Mouse (Mus musculus) kidney, embryonic 16.5 days (tissue): ENCODE measurements around the gene Hrc. TPM values are rescaled to one million over a fixed set of nuclear protein-coding genes. Genes with fewer than 3 reads are reported as not detected.

ENCODE experiments used
- ATAC-seq: fragments of 200-750 bp; cut with Nextera tagmentation; 2 replicates; pipeline ENCODE4 v1.8.0; 2017; ENCODE audit warnings: moderate TSS enrichment; ENCODE audit not compliant: low FRiP score, low TSS enrichment
- H3K27ac ChIP-seq: fragments of 300-500 bp; sonication (generic); 2 replicates; pipeline ENCODE4 v1.5.1; 2014; ENCODE audit warnings: low read length
- H3K27me3 ChIP-seq: fragments of 300-500 bp; sonication (generic); 2 replicates; pipeline ENCODE4 v1.6.1; 2014; ENCODE audit warnings: low read length, control low read depth, mixed read lengths; ENCODE audit not compliant: insufficient read depth
- H3K36me3 ChIP-seq: fragments of 300-500 bp; sonication (generic); 2 replicates; pipeline ENCODE4 v1.6.1; 2014; ENCODE audit warnings: low read length, control low read depth, mixed read lengths; ENCODE audit not compliant: insufficient read depth
- H3K4me1 ChIP-seq: fragments of 300-500 bp; sonication (generic); 2 replicates; pipeline ENCODE4 v1.6.1; 2014; ENCODE audit warnings: low read length, control low read depth, mixed read lengths; ENCODE audit not compliant: insufficient read depth
- H3K4me2 ChIP-seq: fragments of 300-500 bp; sonication (generic); replicated peaks from 2 replicates; pipeline ENCODE4 v1.6.1; 2014; ENCODE audit warnings: low read depth, low read length
- H3K4me3 ChIP-seq: fragments of 300-500 bp; sonication (generic); 2 replicates; pipeline ENCODE4 v1.5.1; 2014; ENCODE audit warnings: mild to moderate bottlenecking, low read length
- H3K9ac ChIP-seq: fragments of 300-500 bp; sonication (generic); replicated peaks from 2 replicates; pipeline ENCODE4 v1.6.1; 2014; ENCODE audit warnings: low read length
- H3K9me3 ChIP-seq: fragments of 300-500 bp; sonication (generic); 2 replicates; pipeline ENCODE4 v1.6.1; 2016; ENCODE audit warnings: low read length, control low read depth
- WGBS: fragments of 180-500 bp; shearing (Covaris S2); extraction: QIAGEN DNeasy Blood & Tissue Kit; methylation state at CpG from one replicate; pipeline ENCODE4 v1.1.7; 2014; 5-methylcytosine and 5-hydroxymethylcytosine counted together
- polyA plus RNA-seq: library from polyadenylated mRNA; unstranded; fragments of >200 nt; fragmentation: Nextera tagmentation; extraction: Ambion mirVana; gene quantifications from 2 replicates; pipeline ENCODE4 v1.2.1, GENCODE M21; 2015

Hrc gene
- polyA plus RNA-seq, 1 experiment from 2014 or later: 1.8 TPM

- Histone ChIP-seq H3K27ac (no peak overlapping the region), H3K4me1 (peaks cover 46% of the 10 kb centered on the region), H3K36me3 (no peaks in the 10 kb centered on the region), H3K4me3 (no peak overlapping the region), H3K9ac (no peak overlapping the region), H3K27me3 (no peaks in the 10 kb centered on the region), H3K4me2 (no peak overlapping the region), H3K9me3 (no peaks in the 10 kb centered on the region)
- ATAC-seq: no peak
- 20% methylated on average over 9 of the region's 9 CpGs for WGBS
Observed at GRCm38 (mm10) chr7:45309455-45309854, 25.6 kb upstream of the Hrc start.

- no peak for ATAC-seq
- Histone ChIP-seq H3K27ac (no peak overlapping the region), H3K9me3 (no peaks in the 10 kb centered on the region), H3K4me1 (peaks cover 45% of the 10 kb centered on the region), H3K36me3 (no peaks in the 10 kb centered on the region), H3K4me2 (no peak overlapping the region), H3K9ac (0 out of 2 replicates have a peak overlapping the region, but pooled peaks have one; percentile 2), H3K4me3 (no peak overlapping the region), H3K27me3 (no peaks in the 10 kb centered on the region)
- 23% methylated on average over 8 of the region's 8 CpGs for WGBS
Observed at GRCm38 (mm10) chr7:45312023-45312422, 23.1 kb upstream of the Hrc start.

- Histone ChIP-seq H3K9me3 (no peaks in the 10 kb centered on the region), H3K36me3 (no peaks in the 10 kb centered on the region), H3K4me3 (no peak overlapping the region), H3K4me1 (peaks cover 45% of the 10 kb centered on the region), H3K9ac (0 out of 2 replicates have a peak overlapping the region, but pooled peaks have one; percentile 23), H3K27me3 (no peaks in the 10 kb centered on the region), H3K4me2 (peak overlapping the region; percentile 36), H3K27ac (peak overlapping the region; percentile 77)
- 0 out of 2 replicates have a peak, but pooled peaks have one; percentile 46 for ATAC-seq
- WGBS: 9% methylated on average over 10 of the region's 10 CpGs
Observed at GRCm38 (mm10) chr7:45312686-45313453, 22.2 kb upstream of the Hrc start.

GRCm38 (mm10) chr7:45313495-45313894 is 21.6 kb upstream of the Hrc start:
- Histone ChIP-seq H3K9ac (no peak overlapping the region), H3K4me2 (peak overlapping the region; percentile 36; the same call in 1 of the 2 replicates), H3K27me3 (no peaks in the 10 kb centered on the region), H3K4me3 (no peak overlapping the region), H3K4me1 (peaks cover 45% of the 10 kb centered on the region), H3K36me3 (peaks cover 1% of the 10 kb centered on the region; the same call in 1 of the 2 replicates), H3K9me3 (no peaks in the 10 kb centered on the region), H3K27ac (peak overlapping the region; percentile 77)
- no peak for ATAC-seq
- WGBS: 8% methylated on average over 9 of the region's 9 CpGs

- WGBS: 55% methylated on average over 10 of the region's 10 CpGs
- H3K27ac ChIP-seq: peak overlapping the region; percentile 47; the same call in 1 of the 2 replicates
- H3K27me3 ChIP-seq: no peaks in the 10 kb centered on the region
- H3K4me3 ChIP-seq: no peak overlapping the region
- 0 out of 2 replicates have a peak, but pooled peaks have one; percentile 33 for ATAC-seq
- peaks cover 37% of the 10 kb centered on the region for H3K4me1 ChIP-seq
- peaks cover 8% of the 10 kb centered on the region for H3K36me3 ChIP-seq
- H3K9ac ChIP-seq: no peak overlapping the region
- H3K4me2 ChIP-seq: no peak overlapping the region
- H3K9me3 ChIP-seq: no peaks in the 10 kb centered on the region
Observed at GRCm38 (mm10) chr7:45315182-45315701, 19.8 kb upstream of the Hrc start.

- Histone ChIP-seq H3K27ac (no peak overlapping the region), H3K27me3 (no peaks in the 10 kb centered on the region), H3K36me3 (peaks cover 8% of the 10 kb centered on the region), H3K9ac (no peak overlapping the region), H3K4me3 (no peak overlapping the region), H3K4me2 (no peak overlapping the region), H3K4me1 (peaks cover 37% of the 10 kb centered on the region), H3K9me3 (no peaks in the 10 kb centered on the region)
- no peak for ATAC-seq
- WGBS: 94% methylated on average over 14 of the region's 14 CpGs
Observed at GRCm38 (mm10) chr7:45316536-45316935, 18.6 kb upstream of the Hrc start.

- H3K4me2 ChIP-seq: no peak overlapping the region
- no peak overlapping the region for H3K4me3 ChIP-seq
- no peak for ATAC-seq
- no peaks in the 10 kb centered on the region for H3K4me1 ChIP-seq
- H3K27me3 ChIP-seq: no peaks in the 10 kb centered on the region
- H3K9me3 ChIP-seq: peaks cover 9% of the 10 kb centered on the region; the same call in 1 of the 2 replicates
- H3K9ac ChIP-seq: no peak overlapping the region
- 90% methylated on average over 4 of the region's 4 CpGs for WGBS
- peaks cover 26% of the 10 kb centered on the region for H3K36me3 ChIP-seq
- H3K27ac ChIP-seq: no peak overlapping the region
Observed at GRCm38 (mm10) chr7:45322245-45322644, 12.8 kb upstream of the Hrc start.

GRCm38 (mm10) chr7:45323069-45323468 is 12.0 kb upstream of the Hrc start:
- no peak overlapping the region for H3K4me2 ChIP-seq
- H3K27me3 ChIP-seq: no peaks in the 10 kb centered on the region
- H3K36me3 ChIP-seq: peaks cover 26% of the 10 kb centered on the region
- no peak overlapping the region for H3K9ac ChIP-seq
- peaks cover 9% of the 10 kb centered on the region; the same call in 1 of the 2 replicates for H3K9me3 ChIP-seq
- no peak overlapping the region for H3K27ac ChIP-seq
- 47% methylated on average over 5 of the region's 5 CpGs for WGBS
- H3K4me1 ChIP-seq: no peaks in the 10 kb centered on the region
- H3K4me3 ChIP-seq: no peak overlapping the region
- no peak for ATAC-seq

- H3K27me3 ChIP-seq: no peaks in the 10 kb centered on the region
- H3K4me2 ChIP-seq: no peak overlapping the region
- ATAC-seq: no peak
- no peak overlapping the region for H3K27ac ChIP-seq
- H3K4me1 ChIP-seq: no peaks in the 10 kb centered on the region
- no peak overlapping the region for H3K9ac ChIP-seq
- no peak overlapping the region for H3K4me3 ChIP-seq
- H3K36me3 ChIP-seq: peaks cover 18% of the 10 kb centered on the region
- peaks cover 9% of the 10 kb centered on the region; the same call in 1 of the 2 replicates for H3K9me3 ChIP-seq
Observed at GRCm38 (mm10) chr7:45325800-45326199, 9.3 kb upstream of the Hrc start.
